Comparison of ENCODE assay signal across 9 mouse cellular contexts in the genomic region with DNA sequence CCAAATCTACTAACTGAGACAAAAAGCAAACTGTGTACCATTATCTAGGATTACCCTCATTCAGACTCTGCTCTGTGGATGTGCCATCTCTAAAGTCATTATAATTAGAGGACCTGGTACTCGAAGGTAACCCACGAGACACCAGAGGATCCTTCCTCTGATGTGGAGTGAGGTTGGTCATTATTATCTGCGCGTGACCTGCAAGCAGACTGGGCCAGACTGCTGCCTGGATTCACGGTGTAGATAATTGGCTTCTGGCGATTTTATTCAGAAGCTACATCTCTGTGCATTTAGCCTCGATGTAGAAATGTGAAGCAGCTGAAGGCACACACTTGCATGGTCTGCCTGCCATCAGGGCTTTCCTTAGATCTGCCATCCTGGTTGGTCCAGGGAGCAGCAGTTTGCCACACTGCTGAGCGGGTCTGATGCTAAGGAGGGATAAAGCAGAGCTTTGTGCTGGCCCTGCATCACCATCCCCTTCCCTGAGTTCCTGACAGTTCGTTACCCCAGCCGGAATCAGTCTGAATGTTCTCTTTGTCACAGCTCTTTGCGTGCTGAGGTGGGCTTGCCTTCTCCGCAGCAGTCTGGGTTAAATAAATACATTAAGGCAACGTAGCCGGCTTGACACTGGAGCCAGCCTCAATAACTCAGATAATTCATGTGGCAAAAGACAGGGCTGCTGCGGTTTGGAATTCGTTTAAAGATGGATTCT.
A peak's percentile ranks its signal among the peaks of the same experiment; 100 is the strongest.
DNase-seq lines count a peak whose midpoint lies in the region; ATAC-seq and TF ChIP-seq lines count a peak whose summit lies in the region.
"Had no signal": no experiment of that assay in that cellular context is flagged by ENCODE, and none has a peak within 500 bp of the region (broad histone marks: within the 10 kb centered on the region; RNA-seq: fewer than 3 reads in every experiment).

No protein-coding gene starts in this region.

- no peaks in the 10 kb centered on the region for H3K27me3 ChIP-seq in kidney, embryonic 15.5 days
- H3K27me3 ChIP-seq in forebrain, postnatal 0 days (ENCODE audit: insufficient read depth, low read length) = no peaks in the 10 kb centered on the region
- H3K27me3 ChIP-seq in limb, embryonic 15.5 days = no peaks in the 10 kb centered on the region
- no peaks in the 10 kb centered on the region for H3K27me3 ChIP-seq in stomach, embryonic 14.5 days (ENCODE audit: control insufficient read depth, insufficient read depth, low read length)

- 31% methylated on average over 16 of the region's 16 CpGs for WGBS in kidney, embryonic 15.5 days
- 18% methylated on average over 16 of the region's 16 CpGs for WGBS in forebrain, postnatal 0 days
- WGBS in limb, embryonic 15.5 days = 44% methylated on average over 16 of the region's 16 CpGs
- 30% methylated on average over 16 of the region's 16 CpGs for WGBS in stomach, embryonic 14.5 days

- H3K27ac ChIP-seq in kidney, embryonic 15.5 days = peak overlapping the region; percentile 15; the same call in 1 of the 2 replicates
- no peak overlapping the region for H3K27ac ChIP-seq in forebrain, postnatal 0 days (ENCODE audit: low read depth, low read length)
- H3K27ac ChIP-seq in limb, embryonic 15.5 days = peak overlapping the region; percentile 55
- peak overlapping the region; percentile 75 for H3K27ac ChIP-seq in stomach, embryonic 14.5 days (ENCODE audit: low read length)
- no peak overlapping the region for H3K27ac ChIP-seq in layer of hippocampus, adult 2 months

- no peaks in the 10 kb centered on the region for H3K9me3 ChIP-seq in kidney, embryonic 15.5 days (replicated peaks)
- no peaks in the 10 kb centered on the region for H3K9me3 ChIP-seq in forebrain, postnatal 0 days (ENCODE audit: low read length)
- no peaks in the 10 kb centered on the region for H3K9me3 ChIP-seq in limb, embryonic 15.5 days
- H3K9me3 ChIP-seq in stomach, embryonic 14.5 days (ENCODE audit: control insufficient read depth, low read depth, low read length) = peaks cover 8% of the 10 kb centered on the region; the same call in 1 of the 2 replicates

- TF ChIP-seq CTCF in forebrain, postnatal 0 days (IDR thresholded peaks at IDR 0.05; ENCODE audit: low read depth) = no peak
- no peak for TF ChIP-seq CTCF in layer of hippocampus, adult 2 months (conservative IDR thresholded peaks at IDR 0.05)

- H3K4me1 ChIP-seq in kidney, embryonic 15.5 days = peaks cover 15% of the 10 kb centered on the region
- 0 out of 2 replicates have a peak, but pooled peaks cover 5% of the 10 kb centered on the region for H3K4me1 ChIP-seq in forebrain, postnatal 0 days (ENCODE audit: insufficient read depth)
- H3K4me1 ChIP-seq in limb, embryonic 15.5 days = peaks cover 15% of the 10 kb centered on the region; the same call in 1 of the 2 replicates
- H3K4me1 ChIP-seq in stomach, embryonic 14.5 days (ENCODE audit: control insufficient read depth, insufficient read depth, low read length) = peaks cover 10% of the 10 kb centered on the region

- 0 out of 2 replicates have a peak, but pooled peaks have one; percentile 29 for ATAC-seq in kidney, embryonic 15.5 days (replicated peaks; ENCODE audit: low FRiP score)
- peak; percentile 62 for ATAC-seq in forebrain, postnatal 0 days
- no peak for ATAC-seq in limb, embryonic 15.5 days (ENCODE audit: insufficient number of reproducible peaks, low FRiP score, low TSS enrichment, low read depth)
- no peak for ATAC-seq in stomach, embryonic 14.5 days (ENCODE audit: insufficient number of reproducible peaks, insufficient read depth, low FRiP score, low read depth)

- DNase-seq in kidney, adult 9 months = no peak
- peak; percentile 47 for DNase-seq in forebrain, postnatal 0 days
- DNase-seq in cerebellum, postnatal 14 days = no peak
- no peak for DNase-seq in frontal cortex, postnatal 25 days (ENCODE audit: low spot score in 2 of 2)
- no peak for DNase-seq in layer of hippocampus, adult 2 months (ENCODE audit: low spot score in 2 of 2)
- DNase-seq: lung, postnatal 4 days had no signal

- H3K36me3 ChIP-seq in kidney, embryonic 15.5 days = no peaks in the 10 kb centered on the region
- H3K36me3 ChIP-seq in forebrain, postnatal 0 days (ENCODE audit: insufficient read depth) = no peaks in the 10 kb centered on the region
- no peaks in the 10 kb centered on the region for H3K36me3 ChIP-seq in limb, embryonic 15.5 days
- H3K36me3 ChIP-seq in stomach, embryonic 14.5 days (ENCODE audit: control insufficient read depth, insufficient read depth, low read length) = no peaks in the 10 kb centered on the region

- H3K4me2 ChIP-seq in kidney, embryonic 15.5 days = peak overlapping the region; percentile 23; the same call in 1 of the 2 replicates
- no peak overlapping the region for H3K4me2 ChIP-seq in forebrain, postnatal 0 days (ENCODE audit: low read depth)
- H3K4me2 ChIP-seq in limb, embryonic 15.5 days = no peak overlapping the region
- H3K4me2 ChIP-seq in stomach, embryonic 14.5 days (replicated peaks; ENCODE audit: low read depth, low read length) = no peak overlapping the region

- H3K4me3 ChIP-seq in kidney, embryonic 15.5 days (replicated peaks) = no peak overlapping the region
- H3K4me3 ChIP-seq in forebrain, postnatal 0 days (ENCODE audit: low read depth, low read length) = no peak overlapping the region
- no peak overlapping the region for H3K4me3 ChIP-seq in limb, embryonic 15.5 days
- no peak overlapping the region for H3K4me3 ChIP-seq in stomach, embryonic 14.5 days (ENCODE audit: low read depth, low read length)
- no peak overlapping the region for H3K4me3 ChIP-seq in layer of hippocampus, adult 2 months

- no peak overlapping the region for H3K9ac ChIP-seq in kidney, embryonic 15.5 days
- H3K9ac ChIP-seq in forebrain, postnatal 0 days = no peak overlapping the region
- H3K9ac ChIP-seq in limb, embryonic 15.5 days = no peak overlapping the region
- H3K9ac ChIP-seq in stomach, embryonic 14.5 days (replicated peaks; ENCODE audit: low read depth, low read length) = no peak overlapping the region

Comparison
In these comparisons a context has a peak if more than half of its experiments do, and no peak if none do; other contexts are left out.
1. ATAC-seq: peak in kidney, embryonic 15.5 days (single experiment) and forebrain, postnatal 0 days (single experiment); none in limb, embryonic 15.5 days (single experiment) and stomach, embryonic 14.5 days (single experiment).
2. H3K27ac ChIP-seq: peak in kidney, embryonic 15.5 days (single experiment), limb, embryonic 15.5 days (single experiment) and stomach, embryonic 14.5 days (single experiment); none in forebrain, postnatal 0 days (single experiment) and layer of hippocampus, adult 2 months (single experiment).